Mouse (Mus musculus) hematopoietic stem cell, adult 5-6 weeks (primary cell): ENCODE measurements at regions not wholly inside any gene's neighbourhood (a gene's known extent, or its start where the extent isn't known, plus 50 kb on each side); places are given as distances from the start of the nearest gene placed in this dataset.

Experiments
- ATAC-seq, 2 experiments: fragments of 125-278 bp in 1 of 2; replicated peaks in 1 of 2; 2 replicates each; pipeline ENCODE4 v1.8.0; 2016 to 2017; ENCODE audit warnings: inconsistent platforms in 2 of 2, mild to moderate bottlenecking in 2 of 2, moderate number of reproducible peaks in 2 of 2, low read depth in 1 of 2, moderate TSS enrichment in 1 of 2; ENCODE audit not compliant: low FRiP score in 2 of 2, poor library complexity in 2 of 2, severe bottlenecking in 2 of 2, insufficient read depth in 1 of 2, low TSS enrichment in 1 of 2

GRCm38 (mm10) chr1:190374270-190374669 is 203.8 kb upstream of the Prox1 start:
- ATAC-seq: no peak

GRCm38 (mm10) chr1:190366631-190367030 is 196.1 kb upstream of the Prox1 start:
- no peak for ATAC-seq

GRCm38 (mm10) chr1:190365126-190365525 is 194.6 kb upstream of the Prox1 start:
- ATAC-seq: no peak

GRCm38 (mm10) chr1:190360661-190361060 is 190.1 kb upstream of the Prox1 start:
- no peak for ATAC-seq

- no peak for ATAC-seq
These were observed 187.3 kb upstream of the Prox1 start for GRCm38 (mm10) chr1:190357779-190358178.

- no peak for ATAC-seq
These were observed 177.1 kb upstream of the Prox1 start for GRCm38 (mm10) chr1:190347610-190348009.

GRCm38 (mm10) chr1:190340715-190341114 is 170.2 kb upstream of the Prox1 start:
- ATAC-seq: no peak

- ATAC-seq: no peak
These were observed 164.0 kb upstream of the Prox1 start for GRCm38 (mm10) chr1:190334471-190334870.

- no peak for ATAC-seq
These were observed 163.5 kb upstream of the Prox1 start for GRCm38 (mm10) chr1:190334053-190334452.

- no peak for ATAC-seq
These were observed 161.5 kb upstream of the Prox1 start for GRCm38 (mm10) chr1:190332001-190332400.

GRCm38 (mm10) chr1:190324562-190324961 is 154.0 kb upstream of the Prox1 start:
- no peak for ATAC-seq

- ATAC-seq: no peak
These were observed 153.2 kb upstream of the Prox1 start for GRCm38 (mm10) chr1:190323671-190324070.

GRCm38 (mm10) chr1:190316175-190316574 is 145.7 kb upstream of the Prox1 start:
- ATAC-seq: no peak

- no peak for ATAC-seq
These were observed 139.3 kb upstream of the Prox1 start for GRCm38 (mm10) chr1:190309831-190310230.

- ATAC-seq: no peak
These were observed 137.2 kb upstream of the Prox1 start for GRCm38 (mm10) chr1:190307751-190308150.

GRCm38 (mm10) chr1:190297666-190298327 is 127.3 kb upstream of the Prox1 start:
- no peak for ATAC-seq

GRCm38 (mm10) chr1:190290061-190290460 is 119.5 kb upstream of the Prox1 start:
- ATAC-seq: no peak

- no peak for ATAC-seq
These were observed 116.1 kb upstream of the Prox1 start for GRCm38 (mm10) chr1:190286481-190287145.

GRCm38 (mm10) chr1:190285636-190286035 is 115.1 kb upstream of the Prox1 start:
- ATAC-seq: no peak
